Mouse (Mus musculus) testis, adult 2 months (tissue): ENCODE measurements around the gene Cux1. TPM values are rescaled to one million over a fixed set of nuclear protein-coding genes. Genes with fewer than 3 reads are reported as not detected.

Source experiments
- H3K27ac ChIP-seq: fragments of 200-500 bp; 2 replicates; pipeline ENCODE4 v1.5.1; 2012; ENCODE audit warnings: low read depth, low read length; ENCODE audit not compliant: control insufficient read depth, insufficient read depth
- H3K27me3 ChIP-seq: fragments of 200-500 bp; 2 replicates; pipeline ENCODE4 v1.6.1; 2012; ENCODE audit warnings: mild to moderate bottlenecking, low read length, moderate library complexity; ENCODE audit not compliant: control insufficient read depth, insufficient read depth
- H3K36me3 ChIP-seq: fragments of 200-500 bp; 2 replicates; pipeline ENCODE4 v1.6.1; 2012; ENCODE audit warnings: mild to moderate bottlenecking, low read length; ENCODE audit not compliant: control insufficient read depth, insufficient read depth
- H3K4me1 ChIP-seq: fragments of 200-500 bp; 2 replicates; pipeline ENCODE4 v1.6.1; 2012; ENCODE audit warnings: low read length; ENCODE audit not compliant: control insufficient read depth, insufficient read depth
- H3K4me3 ChIP-seq: fragments of 200-500 bp; 2 replicates; pipeline ENCODE4 v1.5.1; 2012; ENCODE audit warnings: low read depth, mild to moderate bottlenecking, low read length, moderate library complexity, mixed read lengths; ENCODE audit not compliant: control insufficient read depth
- CTCF ChIP-seq: fragments of 200-500 bp; IDR thresholded peaks from 2 replicates; pipeline ENCODE4 v1.5.1; 2012; ENCODE audit warnings: low read depth, mild to moderate bottlenecking, inconsistent platforms, low read length, moderate library complexity; ENCODE audit not compliant: control insufficient read depth, insufficient read depth, insufficient replicate concordance
- POLR2A ChIP-seq: fragments of 200-500 bp; IDR thresholded peaks from 2 replicates; pipeline ENCODE4 v1.6.1; 2012; ENCODE audit warnings: low read depth, mild to moderate bottlenecking, inconsistent platforms, low read length, moderate library complexity; ENCODE audit not compliant: control insufficient read depth
- polyA plus RNA-seq: library from polyadenylated mRNA; depleted of rRNA; stranded (reverse); fragments of >200 nt; gene quantifications from 2 replicates; pipeline ENCODE4 v1.2.3, GENCODE M21; 2012

Gene Cux1
- polyA plus RNA-seq, 1 experiment: 88.7 TPM

GRCm38 (mm10) chr5:136557446-136557845 is 9.8 kb downstream of the Cux1 start:
- Histone ChIP-seq H3K4me3 (no peak overlapping the region), H3K4me1 (peaks cover 2% of the 10 kb centered on the region; the same call in 1 of the 2 replicates), H3K36me3 (no peaks in the 10 kb centered on the region), H3K27me3 (no peaks in the 10 kb centered on the region), H3K27ac (no peak overlapping the region)
- TF ChIP-seq POLR2A: no peak

DNA sequence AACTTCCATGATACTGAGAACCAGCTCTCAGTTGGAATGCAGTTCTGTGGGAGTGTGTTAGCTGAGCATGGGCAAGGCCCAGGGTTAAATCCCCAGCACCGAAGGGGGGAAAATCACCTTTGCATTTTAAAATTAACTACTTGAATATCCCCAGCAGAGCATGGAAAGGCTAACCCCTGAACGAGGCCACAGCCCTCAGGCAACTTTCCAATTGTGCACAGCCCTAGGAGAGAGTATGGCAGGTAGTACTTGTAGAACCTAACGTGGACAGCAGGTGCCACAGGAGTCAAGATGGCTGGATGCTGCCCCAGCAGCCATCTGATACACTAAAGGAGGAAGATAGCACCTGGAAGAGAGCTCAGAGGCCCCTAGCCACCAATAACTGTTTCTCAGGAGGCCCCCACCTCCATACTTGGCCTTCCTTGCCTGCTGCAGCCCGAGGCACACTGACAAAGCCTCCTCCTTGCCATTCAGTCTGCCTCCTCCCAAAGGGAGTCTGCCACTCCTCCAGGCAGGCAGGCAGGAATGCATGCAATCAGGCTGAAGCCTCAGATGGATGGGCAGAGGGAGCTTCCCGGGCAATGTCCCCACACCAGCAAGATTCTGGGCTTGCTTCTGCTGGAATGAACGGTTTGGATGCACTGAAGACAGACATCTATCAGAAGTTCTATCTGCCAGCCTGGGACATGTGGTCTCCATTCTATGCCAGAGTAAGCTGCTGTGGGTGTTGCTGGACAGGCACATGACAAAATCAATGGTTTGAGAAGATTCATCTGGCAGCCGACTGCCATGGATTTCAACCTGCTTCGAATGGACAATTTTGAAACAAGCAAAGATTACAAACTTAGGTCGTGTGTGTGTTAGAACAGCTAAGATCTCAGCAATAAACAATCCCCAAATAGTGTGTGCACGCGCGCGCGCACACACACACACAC is 10.7 kb downstream of the Cux1 start:
- H3K27ac ChIP-seq: no peak overlapping the region
- H3K4me3 ChIP-seq: no peak overlapping the region
- H3K4me1 ChIP-seq: peaks cover 2% of the 10 kb centered on the region; the same call in 1 of the 2 replicates
- H3K27me3 ChIP-seq: no peaks in the 10 kb centered on the region
- TF ChIP-seq CTCF (no peak), POLR2A (no peak)
- no peaks in the 10 kb centered on the region for H3K36me3 ChIP-seq

DNA sequence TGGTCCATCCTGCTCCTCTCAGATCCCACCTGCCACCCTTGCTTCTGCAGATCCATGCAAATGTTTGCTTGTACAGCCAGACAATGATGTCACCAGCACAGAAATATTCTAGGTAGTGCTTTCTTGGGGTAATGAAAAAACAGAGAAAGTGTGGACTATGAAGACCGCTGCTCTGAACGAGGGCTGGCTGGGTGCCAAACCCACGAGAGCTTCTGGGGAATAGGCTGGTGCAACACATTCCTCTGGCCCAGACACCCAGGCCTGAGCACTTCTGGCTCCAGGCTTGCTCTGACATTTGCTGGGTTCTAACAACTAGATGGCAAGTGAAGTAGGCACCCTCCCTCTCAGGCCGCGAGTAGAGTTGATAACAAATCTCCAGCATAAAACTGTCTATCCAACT is 11.6 kb downstream of the Cux1 start:
- Histone ChIP-seq H3K27ac (no peak overlapping the region), H3K4me3 (no peak overlapping the region), H3K27me3 (no peaks in the 10 kb centered on the region), H3K4me1 (peaks cover 2% of the 10 kb centered on the region; the same call in 1 of the 2 replicates), H3K36me3 (no peaks in the 10 kb centered on the region)
- TF ChIP-seq CTCF: no peak
- no peak for TF ChIP-seq POLR2A

DNA sequence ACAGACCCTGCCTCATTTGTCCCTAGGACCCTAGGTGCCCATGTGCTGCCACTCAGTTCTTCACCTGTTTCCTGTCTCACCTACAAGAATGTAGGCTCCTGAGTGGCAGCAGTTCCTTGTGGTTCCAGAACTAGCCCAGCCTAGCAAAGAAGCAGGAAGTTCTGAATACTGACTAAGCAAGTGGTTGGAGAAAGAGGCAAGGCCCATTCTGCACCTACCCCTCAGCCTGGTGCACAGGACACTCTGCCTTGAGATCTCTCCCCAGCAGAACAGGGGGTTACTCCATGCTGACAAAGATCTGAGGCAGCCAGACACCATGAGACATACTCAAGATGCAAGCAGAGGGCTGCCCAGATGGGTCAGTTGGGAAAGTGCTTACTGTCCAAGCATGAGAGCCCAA is 14.5 kb downstream of the Cux1 start:
- H3K4me3 ChIP-seq: no peak overlapping the region
- H3K36me3 ChIP-seq: no peaks in the 10 kb centered on the region
- no peak for TF ChIP-seq POLR2A
- TF ChIP-seq CTCF: no peak
- no peaks in the 10 kb centered on the region for H3K27me3 ChIP-seq
- no peak overlapping the region for H3K27ac ChIP-seq
- H3K4me1 ChIP-seq: peaks cover 2% of the 10 kb centered on the region; the same call in 1 of the 2 replicates

- Histone ChIP-seq H3K4me1 (peaks cover 2% of the 10 kb centered on the region; the same call in 1 of the 2 replicates), H3K27ac (no peak overlapping the region), H3K4me3 (no peak overlapping the region), H3K27me3 (no peaks in the 10 kb centered on the region), H3K36me3 (no peaks in the 10 kb centered on the region)
- TF ChIP-seq POLR2A (no peak), CTCF (no peak)
Observed at GRCm38 (mm10) chr5:136552093-136552492, 15.2 kb downstream of the Cux1 start.

GRCm38 (mm10) chr5:136551571-136551970 is 15.7 kb downstream of the Cux1 start:
- no peak overlapping the region for H3K27ac ChIP-seq
- H3K4me1 ChIP-seq: peaks cover 2% of the 10 kb centered on the region; the same call in 1 of the 2 replicates
- H3K36me3 ChIP-seq: no peaks in the 10 kb centered on the region

GRCm38 (mm10) chr5:136550726-136551125 is 16.6 kb downstream of the Cux1 start:
- Histone ChIP-seq H3K36me3 (no peaks in the 10 kb centered on the region), H3K27ac (no peak overlapping the region), H3K4me1 (peaks cover 2% of the 10 kb centered on the region; the same call in 1 of the 2 replicates), H3K27me3 (no peaks in the 10 kb centered on the region), H3K4me3 (no peak overlapping the region)
- TF ChIP-seq POLR2A: no peak
- TF ChIP-seq CTCF: no peak

More at GRCm38 (mm10) chr5:136551571-136551970, 15.7 kb downstream of the Cux1 start:
- no peak for TF ChIP-seq CTCF
- no peaks in the 10 kb centered on the region for H3K27me3 ChIP-seq
- no peak overlapping the region for H3K4me3 ChIP-seq
